Mouse (Mus musculus) layer of hippocampus, postnatal 14 days (tissue): ENCODE measurements at regions not wholly inside any gene's neighbourhood (a gene's known extent, or its start where the extent isn't known, plus 50 kb on each side); places are given as distances from the start of the nearest gene placed in this dataset.

Experiments
- DNase-seq, 2 experiments: peaks; one replicate each; pipeline ENCODE4 v3.0.0; 2021 to 2022; ENCODE audit warnings: low spot score in 2 of 2, mixed read lengths in 1 of 2

DNA sequence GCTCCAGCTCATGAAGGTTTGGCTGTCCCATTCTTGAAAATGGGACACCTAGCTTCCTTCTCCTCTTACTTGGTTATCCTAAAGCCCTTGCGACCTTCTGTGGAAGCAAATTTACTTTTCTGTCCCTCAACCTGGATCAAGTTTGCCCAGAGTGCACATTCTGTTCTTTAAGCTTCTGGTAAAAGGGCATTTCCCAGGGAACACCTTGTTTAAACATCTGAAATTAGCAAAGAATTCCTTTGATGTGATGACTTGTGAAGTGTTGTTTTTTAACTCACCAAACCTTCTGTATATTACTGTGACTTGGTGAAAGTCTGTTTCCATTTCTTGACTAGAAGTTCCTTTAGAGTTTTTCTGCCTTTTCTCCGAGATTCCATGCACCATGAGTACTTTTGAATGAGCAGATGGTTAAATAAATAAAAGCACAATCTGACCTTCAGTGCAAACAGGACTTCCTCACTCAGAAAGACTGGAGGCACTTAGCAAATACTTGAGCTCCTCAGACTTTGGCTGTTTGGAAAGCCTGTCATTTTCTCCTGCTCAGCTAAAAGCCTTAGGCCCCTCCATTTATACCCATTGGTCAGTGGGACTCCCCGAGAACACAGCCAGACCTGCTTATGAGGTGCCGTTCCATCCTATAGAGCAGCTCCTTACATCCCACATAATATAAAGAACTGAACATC is 69.3 kb upstream of the Rprm start:
- no peak for DNase-seq

DNA sequence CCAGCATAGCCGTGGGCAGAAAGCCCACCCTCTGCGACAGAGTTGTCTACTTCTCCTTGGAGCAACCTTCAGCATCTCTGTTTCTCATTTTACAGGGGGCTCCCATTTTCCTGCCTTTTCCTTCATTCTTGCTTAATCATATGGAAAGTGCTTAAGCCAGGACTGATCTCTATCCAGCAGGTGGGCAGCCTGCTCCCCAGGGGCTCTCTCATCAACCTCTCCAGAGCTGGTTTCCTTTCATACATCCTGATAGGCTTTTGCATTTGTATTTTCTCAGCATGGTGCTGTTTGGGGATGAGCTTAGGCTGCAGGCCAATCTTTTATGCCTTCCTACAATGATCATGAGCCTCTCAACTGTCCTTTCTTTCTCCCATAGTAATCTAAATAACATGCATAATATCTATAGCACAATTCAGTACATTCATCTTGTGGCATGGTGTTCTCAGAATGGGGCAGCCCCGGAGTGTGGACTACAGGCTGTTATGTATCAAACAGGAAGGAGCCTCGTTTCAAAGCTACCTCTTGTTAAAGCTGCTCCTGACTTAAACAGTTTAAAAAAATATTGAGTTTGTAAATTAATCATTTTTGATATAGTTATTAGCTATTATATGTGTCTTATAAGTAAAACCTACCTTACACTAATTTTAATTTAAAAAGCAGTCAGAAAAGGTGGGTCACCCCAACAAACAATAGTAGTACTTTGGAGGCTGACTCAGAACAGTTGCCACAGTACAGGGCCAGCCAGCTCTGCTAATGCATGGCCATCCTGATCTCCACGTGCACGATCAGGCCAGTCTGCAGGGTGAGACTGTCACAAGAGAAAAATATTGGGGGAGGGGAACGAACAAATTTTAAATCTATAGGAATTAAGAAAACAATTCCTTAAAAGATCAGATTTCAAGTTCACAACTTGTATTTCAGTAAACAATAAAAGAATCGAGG is 73.6 kb upstream of the Rprm start:
- DNase-seq, result no peak

DNA sequence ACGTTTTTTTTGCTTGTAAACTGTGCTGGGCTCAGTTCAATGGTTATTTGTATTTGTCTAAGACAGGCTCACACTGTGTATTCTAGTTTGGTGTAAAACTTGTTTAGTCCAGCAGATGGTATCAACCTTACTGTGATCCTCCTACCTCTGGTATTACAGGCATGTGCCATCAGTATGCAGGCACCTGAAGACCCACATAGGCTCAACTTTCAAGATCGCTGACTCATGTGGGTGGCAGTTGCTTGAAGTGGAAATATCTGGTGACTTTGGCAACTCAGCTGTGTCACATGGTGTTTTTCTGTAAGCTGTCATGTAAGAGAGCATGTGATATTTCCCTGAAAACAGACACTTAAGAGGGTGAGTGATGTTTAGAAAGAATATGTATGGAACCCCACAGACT is 92.2 kb upstream of the Rprm start:
- no peak for DNase-seq

DNA sequence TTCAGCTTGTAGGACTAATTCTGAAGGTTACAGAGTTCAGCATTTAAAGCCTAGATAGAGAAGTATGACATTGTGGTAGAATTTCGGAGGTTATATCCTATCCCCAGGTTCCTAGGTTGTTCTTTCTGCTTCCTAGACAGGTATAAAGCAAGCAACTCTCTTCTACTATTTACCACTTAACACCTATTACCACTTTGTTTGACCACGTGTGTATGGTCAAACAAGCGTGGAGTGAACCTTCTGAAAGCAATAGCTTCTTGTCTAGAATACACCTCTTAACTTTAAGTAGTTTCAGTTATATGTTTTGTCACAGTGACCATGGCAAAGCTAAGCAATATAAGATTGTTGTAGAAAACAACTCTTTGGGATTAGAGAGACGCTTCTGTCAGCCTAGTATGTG is 105.5 kb upstream of the Rprm start:
- no peak for DNase-seq

DNA sequence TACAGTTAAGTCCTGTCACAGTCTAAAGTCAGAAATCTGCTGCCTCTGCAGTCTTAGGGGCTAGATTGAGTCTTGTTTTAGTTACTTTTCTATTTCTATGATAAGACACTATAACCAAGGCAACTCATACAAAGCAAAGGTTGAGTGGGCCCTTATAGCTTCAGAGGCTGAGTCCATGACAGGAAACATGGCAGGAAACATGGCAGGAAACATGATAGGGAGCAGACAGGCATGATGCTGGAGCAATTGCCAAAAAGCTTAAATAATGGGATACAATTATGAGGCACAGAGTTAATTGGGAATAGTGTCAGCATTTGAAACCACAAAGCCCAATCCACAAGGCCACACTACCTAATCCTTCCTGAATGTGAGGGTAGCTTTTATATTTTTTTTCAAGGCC is 113.0 kb upstream of the Rprm start:
- no peak for DNase-seq

DNA sequence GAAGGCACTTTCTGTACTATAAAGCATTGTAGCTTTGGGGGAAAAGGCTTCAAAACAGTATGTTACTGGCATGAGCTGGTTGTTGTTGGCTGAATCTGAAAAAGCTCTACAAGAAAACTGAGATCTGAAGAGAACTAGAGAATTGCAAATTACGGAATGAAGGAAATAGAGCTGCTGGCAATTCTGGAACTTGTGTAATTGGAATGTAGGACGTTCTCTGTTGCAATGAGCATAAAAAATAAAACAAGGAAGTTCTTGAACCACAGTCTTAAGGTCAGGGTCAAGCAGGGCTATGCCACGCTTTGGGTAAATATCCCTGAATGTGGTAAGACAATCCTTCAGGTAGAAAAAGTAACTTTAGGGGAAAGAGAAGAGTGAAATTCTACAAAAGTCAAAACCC is 130.2 kb upstream of the Rprm start:
- DNase-seq, result no peak

DNA sequence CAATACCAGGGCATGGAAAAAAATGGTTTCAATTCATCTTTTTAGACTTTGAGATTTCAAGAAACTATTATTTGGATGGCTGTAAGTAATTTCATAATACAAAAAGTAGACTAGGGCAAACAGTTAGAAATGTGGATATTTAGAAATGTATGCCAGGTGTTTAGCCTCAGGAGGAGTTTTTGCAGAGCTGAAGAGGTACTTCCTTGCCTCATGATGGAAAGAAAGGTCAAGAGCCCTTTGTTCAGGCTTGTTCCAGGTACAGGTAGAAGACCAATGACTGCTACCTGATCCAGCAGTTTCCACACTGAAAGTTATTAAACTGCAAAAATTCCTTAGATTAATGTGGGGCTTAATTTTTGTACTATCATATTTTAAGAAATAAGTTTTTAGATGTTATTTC is 143.3 kb upstream of the Rprm start:
- DNase-seq, result no peak

DNA sequence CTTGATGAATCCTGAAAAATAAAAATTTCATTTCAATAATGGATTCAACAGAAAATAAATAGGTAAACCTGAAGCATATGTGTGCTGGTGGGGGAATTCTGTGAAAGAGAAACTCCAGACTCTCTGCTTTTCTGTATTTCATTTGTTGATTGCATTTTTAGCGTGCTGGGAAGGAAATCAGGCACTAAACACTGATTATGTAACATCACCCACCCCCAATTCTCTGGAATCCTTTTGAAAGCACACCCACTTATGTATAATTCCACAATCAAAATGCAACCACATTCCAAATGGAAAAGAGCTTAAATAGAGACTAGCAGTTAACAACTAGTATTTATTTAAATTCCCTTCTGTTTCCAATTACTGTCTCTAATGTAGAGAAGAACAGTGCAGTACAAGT is 143.7 kb upstream of the Rprm start:
- DNase-seq, result peak in 1 of 2 experiments; percentile 43

DNA sequence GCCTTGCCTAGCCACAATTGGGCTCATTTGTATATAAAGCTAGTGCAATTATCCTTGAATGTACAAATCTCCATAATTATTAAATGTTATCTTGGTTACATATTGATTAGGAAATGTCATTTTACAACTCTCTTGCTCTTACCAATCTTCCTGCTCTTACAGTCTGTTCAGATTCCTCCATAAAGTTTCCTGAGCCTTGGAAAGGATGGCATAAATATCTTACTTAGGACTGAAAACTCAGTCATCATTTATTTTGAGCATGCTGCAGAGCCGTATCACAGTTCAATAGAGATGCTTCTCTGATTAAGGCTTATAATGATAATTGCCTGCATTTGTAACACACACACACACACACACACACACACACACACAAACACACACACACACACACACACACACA is 151.4 kb upstream of the Rprm start:
- no peak for DNase-seq

DNA sequence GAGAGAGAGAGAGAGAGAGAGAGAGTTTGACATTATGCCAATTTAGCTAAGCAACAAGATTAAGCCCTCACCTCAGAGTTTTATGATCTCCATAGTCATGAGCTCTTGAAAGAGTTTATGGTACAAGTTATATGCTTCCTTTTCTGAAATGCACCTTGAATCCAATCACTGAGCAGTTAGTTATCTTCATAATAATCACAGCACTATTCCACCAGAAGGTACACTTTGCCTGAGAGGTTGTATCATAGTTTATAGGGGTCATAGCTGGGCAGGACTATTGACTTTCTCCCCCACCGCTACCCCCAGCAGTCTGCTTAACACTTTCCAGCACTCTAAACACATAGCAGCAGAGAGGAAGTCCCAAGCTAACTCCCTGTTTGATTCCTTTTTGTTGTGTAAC is 151.8 kb upstream of the Rprm start:
- no peak for DNase-seq

DNA sequence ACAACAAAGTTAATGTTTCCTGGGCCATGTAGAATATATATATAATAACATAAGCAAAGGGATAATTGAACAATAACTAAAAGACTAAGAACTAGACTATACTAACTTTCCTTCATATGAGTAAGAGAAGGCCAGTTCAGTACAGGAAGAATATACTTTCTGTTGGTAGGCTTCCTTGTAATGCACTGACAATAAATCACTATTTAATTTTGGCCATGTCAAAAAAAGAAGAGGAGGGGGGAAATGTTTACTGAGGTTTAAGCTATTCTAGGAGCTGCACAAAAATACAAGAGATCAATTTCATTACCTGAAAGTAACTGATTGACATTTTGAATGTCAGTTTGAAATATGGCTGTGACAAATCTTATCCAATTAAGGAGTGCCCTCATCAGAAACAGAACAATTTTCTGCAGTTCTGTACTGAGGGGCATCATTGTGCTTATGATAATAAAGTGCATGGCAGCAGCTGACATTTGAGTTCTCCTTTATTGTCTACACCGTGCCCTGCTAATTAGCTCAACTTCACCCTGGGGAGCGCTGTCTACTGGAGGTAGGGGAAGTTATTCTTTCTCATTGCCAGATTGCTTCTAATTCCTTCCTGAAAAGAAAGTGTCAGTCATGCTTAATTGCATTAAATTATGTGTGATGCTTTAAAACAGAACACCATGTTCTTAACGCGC is 171.2 kb upstream of the Galnt13 start:
- no peak for DNase-seq

DNA sequence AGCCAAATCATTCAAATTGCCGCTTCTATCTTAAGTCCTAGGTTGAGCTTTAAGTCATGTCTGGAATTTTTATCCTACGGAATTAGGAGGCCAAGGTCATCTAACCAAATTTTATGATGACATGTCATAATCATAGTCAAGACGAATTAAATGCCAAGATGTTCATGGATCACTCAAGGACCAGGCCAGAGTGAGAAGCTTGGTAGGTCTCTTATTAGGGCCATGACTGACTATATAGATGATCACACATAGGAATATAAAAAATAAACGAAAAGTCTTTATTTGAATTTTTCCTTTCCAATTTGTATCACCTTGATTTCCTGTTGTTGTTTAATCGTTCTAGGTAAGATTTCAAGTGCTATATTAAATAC is 170.7 kb upstream of the Galnt13 start:
- no peak for DNase-seq

DNA sequence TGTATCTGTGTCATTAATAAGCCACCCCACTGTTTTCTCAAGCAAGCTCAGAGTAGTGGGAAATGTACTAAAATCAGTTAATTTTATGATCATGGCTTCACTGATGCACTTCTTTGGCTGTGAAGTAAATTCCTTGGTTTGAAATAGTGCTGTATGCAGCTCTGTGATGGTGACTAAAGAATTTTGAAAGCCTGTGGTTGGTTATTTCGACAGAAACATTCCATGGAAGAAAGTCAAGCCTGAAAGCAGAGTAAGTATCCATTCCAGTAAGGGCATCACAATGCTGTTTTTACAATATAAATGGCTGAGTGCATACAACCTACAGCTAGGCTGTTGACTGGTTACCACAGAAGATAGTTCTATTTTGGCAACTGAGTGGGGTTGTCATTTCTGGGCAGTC is 154.2 kb upstream of the Galnt13 start:
- DNase-seq, result no peak

DNA sequence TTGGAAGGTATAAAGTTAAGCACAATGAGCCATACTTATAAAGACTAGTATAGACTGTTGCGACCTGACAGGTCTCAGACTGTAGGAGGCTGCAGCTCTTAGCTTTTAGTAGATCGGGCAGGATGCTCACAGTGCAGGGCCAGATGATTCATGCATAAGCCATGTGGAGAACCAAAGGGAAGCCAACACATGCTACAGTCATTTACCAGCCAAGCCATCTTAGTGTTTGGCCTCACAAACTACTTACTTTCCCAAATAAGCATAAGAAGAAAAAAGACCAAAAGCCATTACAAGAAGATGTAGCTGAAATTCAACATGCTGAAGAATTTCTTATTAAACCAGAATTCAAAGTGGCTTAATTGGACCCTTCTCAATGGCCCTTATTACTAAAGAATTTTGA is 152.2 kb upstream of the Galnt13 start:
- no peak for DNase-seq

DNA sequence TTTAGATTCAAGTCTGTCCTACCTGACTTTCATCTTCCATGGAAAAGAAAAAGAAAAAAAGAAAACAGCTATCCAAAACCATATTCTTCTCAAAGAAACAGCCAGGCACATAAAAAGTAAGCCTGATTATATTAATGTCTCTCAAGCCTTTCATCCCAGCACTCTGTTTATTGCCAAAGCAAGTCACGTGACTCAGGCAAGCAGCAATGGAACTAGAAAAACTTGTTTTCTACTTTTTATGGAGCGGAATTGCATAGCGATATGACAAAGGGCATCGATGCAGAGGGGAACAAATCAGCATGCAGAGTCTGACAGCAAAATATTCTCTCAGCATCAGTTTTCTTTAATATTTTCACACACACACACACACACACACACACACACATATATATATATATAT is 130.6 kb upstream of the Galnt13 start:
- no peak for DNase-seq

DNA sequence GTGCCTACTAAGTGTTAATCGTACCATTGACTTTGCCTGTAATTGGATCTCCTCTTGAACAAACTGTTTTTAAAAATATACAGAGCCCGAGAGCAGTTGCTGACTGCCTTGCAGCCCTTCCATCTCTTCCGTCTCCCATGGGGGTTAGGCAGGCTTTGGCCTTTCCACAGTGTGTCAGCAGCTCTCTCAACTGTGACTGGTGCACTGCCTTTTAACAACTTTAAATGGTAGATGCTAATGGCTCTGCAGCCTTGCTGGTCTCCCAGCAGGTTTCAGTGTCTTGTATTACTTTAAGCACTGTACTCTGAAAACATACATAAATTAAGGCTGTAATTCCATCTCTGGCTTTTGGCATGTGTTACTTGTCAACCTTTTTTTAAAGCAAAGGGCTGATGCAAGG is 117.6 kb upstream of the Galnt13 start:
- no peak for DNase-seq

DNA sequence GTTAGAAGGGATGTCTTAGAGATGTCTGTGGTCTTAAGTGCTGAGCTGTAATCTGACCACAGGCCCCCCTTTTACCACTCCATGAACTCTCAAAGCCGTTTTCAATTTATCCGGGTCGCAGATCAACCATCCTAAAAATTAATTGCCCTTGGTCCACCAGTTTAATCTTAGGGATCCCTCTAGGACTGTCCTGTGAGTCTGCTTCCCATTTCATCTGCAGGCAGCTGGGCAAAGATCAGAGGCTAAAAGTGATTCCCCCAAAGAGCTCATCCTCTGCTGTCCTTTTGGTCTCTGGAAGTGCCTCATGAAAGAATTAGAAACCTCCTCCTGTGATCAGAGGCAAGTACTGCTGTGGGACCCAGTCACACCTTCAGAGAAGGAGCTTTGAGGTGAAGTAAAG is 69.2 kb upstream of the Galnt13 start:
- DNase-seq, result no peak

DNA sequence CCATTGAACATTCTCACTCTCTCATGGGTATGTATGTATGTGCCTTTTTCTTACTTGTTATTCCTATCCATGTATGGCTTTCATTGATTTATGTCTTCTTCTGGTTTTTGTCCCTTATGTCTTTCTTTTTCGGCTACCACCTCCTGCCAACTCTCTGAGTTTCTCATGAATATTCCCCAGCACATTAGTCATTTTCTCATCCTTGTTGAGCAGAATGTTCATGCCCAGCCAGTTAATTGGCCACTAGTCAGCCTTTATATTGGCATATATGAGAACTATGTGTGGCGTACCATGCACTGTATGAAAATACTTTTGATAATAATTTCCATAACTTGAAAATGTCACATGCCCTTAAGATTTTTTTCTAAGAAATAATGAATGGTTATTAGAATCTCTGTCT is 56.8 kb upstream of the Galnt13 start:
- DNase-seq, result no peak
